ENCODE assay signal across 23 mouse cellular contexts in the genomic region with DNA sequence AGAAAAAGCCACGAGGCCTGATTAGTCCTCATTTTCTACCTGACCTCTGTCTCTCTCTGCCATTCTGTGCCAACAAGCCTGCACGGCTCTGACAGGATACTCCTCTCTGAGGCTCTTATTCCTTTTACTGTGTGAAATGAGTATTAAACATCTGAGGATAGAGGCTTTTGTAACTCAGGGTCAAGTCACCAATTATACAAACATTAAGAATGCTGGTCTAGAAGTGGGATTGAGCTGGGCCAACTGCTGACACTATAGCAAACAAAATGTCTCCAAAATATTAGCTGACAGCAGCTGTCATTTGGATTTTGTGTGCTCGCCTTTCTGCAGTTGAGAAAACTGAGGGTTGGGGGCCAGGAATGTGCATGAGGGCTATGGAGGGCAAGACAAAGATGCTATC.
DNase-seq lines count a peak whose midpoint lies in the region; ATAC-seq and TF ChIP-seq lines count a peak whose summit lies in the region.
"Had no signal": no experiment of that assay in that cellular context is flagged by ENCODE, and none has a peak within 500 bp of the region (broad histone marks: within the 10 kb centered on the region; RNA-seq: fewer than 3 reads in every experiment).

No protein-coding gene starts in this region.

- no peaks in the 10 kb centered on the region for H3K9me3 ChIP-seq in lung, embryonic 15.5 days
- H3K9me3 ChIP-seq in neural tube, embryonic 13.5 days: no peaks in the 10 kb centered on the region
- no peaks in the 10 kb centered on the region for H3K9me3 ChIP-seq in kidney, embryonic 15.5 days (replicated peaks)
- H3K9me3 ChIP-seq: forebrain, embryonic 10.5 days; forebrain, embryonic 13.5 days; heart, embryonic 10.5 days; heart, embryonic 13.5 days had no signal

- H3K4me2 ChIP-seq in lung, embryonic 15.5 days: no peak overlapping the region
- H3K4me2 ChIP-seq in neural tube, embryonic 13.5 days: no peak overlapping the region
- H3K4me2 ChIP-seq in kidney, embryonic 15.5 days: no peak overlapping the region
- H3K4me2 ChIP-seq: forebrain, embryonic 13.5 days; heart, embryonic 13.5 days; hindbrain, embryonic 14.5 days had no signal

- peak; percentile 19; the same call in 1 of the 2 replicates for ATAC-seq in lung, embryonic 15.5 days (ENCODE audit: borderline replicate concordance, extremely low read depth, low FRiP score, low TSS enrichment)
- no peak for ATAC-seq in neural tube, embryonic 13.5 days (ENCODE audit: low read depth)
- no peak for ATAC-seq in kidney, embryonic 15.5 days (replicated peaks; ENCODE audit: low FRiP score)
- ATAC-seq: forebrain, embryonic 13.5 days; forebrain, embryonic 16.5 days had no signal

- no peaks in the 10 kb centered on the region for H3K27me3 ChIP-seq in lung, embryonic 15.5 days
- no peaks in the 10 kb centered on the region for H3K27me3 ChIP-seq in neural tube, embryonic 13.5 days
- no peaks in the 10 kb centered on the region for H3K27me3 ChIP-seq in kidney, embryonic 15.5 days
- H3K27me3 ChIP-seq: forebrain, embryonic 13.5 days; heart, embryonic 13.5 days had no signal

- no peaks in the 10 kb centered on the region for H3K36me3 ChIP-seq in lung, embryonic 15.5 days
- no peaks in the 10 kb centered on the region for H3K36me3 ChIP-seq in neural tube, embryonic 13.5 days
- no peaks in the 10 kb centered on the region for H3K36me3 ChIP-seq in kidney, embryonic 15.5 days
- H3K36me3 ChIP-seq: forebrain, embryonic 10.5 days; heart, embryonic 10.5 days; heart, embryonic 13.5 days had no signal

- no peak for DNase-seq in lung, adult 18-20 months
- DNase-seq in lung, postnatal 10 days: peak; percentile 13
- DNase-seq in lung, adult 2 months: no peak
- DNase-seq in adrenal gland, adult 2 months: no peak
- DNase-seq: adrenal gland, postnatal 25 days; B cell, adult 2 months; cerebellum, adult 11-12 months; cerebellum, adult 9-10 months; cerebellum, postnatal 14 days; gastrocnemius, postnatal 10 days; gastrocnemius, postnatal 36 days; heart, adult 2 months; heart, postnatal 14 days; heart, postnatal 4 days had no signal

- no peak overlapping the region for H3K27ac ChIP-seq in lung, embryonic 15.5 days
- peak overlapping the region; percentile 43 for H3K27ac ChIP-seq in neural tube, embryonic 13.5 days (replicated peaks)
- no peak overlapping the region for H3K27ac ChIP-seq in kidney, embryonic 15.5 days
- H3K27ac ChIP-seq: forebrain, embryonic 10.5 days; forebrain, embryonic 13.5 days; heart, adult 2 months; heart, embryonic 10.5 days; heart, embryonic 13.5 days had no signal

- no peaks in the 10 kb centered on the region for H3K4me1 ChIP-seq in lung, embryonic 15.5 days
- no peaks in the 10 kb centered on the region for H3K4me1 ChIP-seq in lung, adult 2 months (ENCODE audit: control insufficient read depth, insufficient read depth, low read length)
- H3K4me1 ChIP-seq in neural tube, embryonic 13.5 days (replicated peaks): peaks cover 24% of the 10 kb centered on the region
- H3K4me1 ChIP-seq in kidney, embryonic 15.5 days: no peaks in the 10 kb centered on the region
- H3K4me1 ChIP-seq: forebrain, embryonic 10.5 days; forebrain, embryonic 13.5 days; heart, embryonic 13.5 days had no signal

- TF ChIP-seq CTCF in lung, adult 2 months (IDR thresholded peaks at IDR 0.05; ENCODE audit: insufficient read depth, low read length): no peak

- 26% methylated on average over 3 of the region's 3 CpGs for WGBS in lung, embryonic 15.5 days
- WGBS in lung, adult 2 months: 39% methylated on average over 3 of the region's 3 CpGs
- 69% methylated on average over 3 of the region's 3 CpGs for WGBS in neural tube, embryonic 13.5 days
- 66% methylated on average over 3 of the region's 3 CpGs for WGBS in kidney, embryonic 15.5 days

- no peak for TF ChIP-seq POLR2A in lung, adult 2 months (IDR thresholded peaks at IDR 0.05; ENCODE audit: borderline replicate concordance, extremely low read depth, low read depth, low read length)

- H3K4me3 ChIP-seq in lung, embryonic 15.5 days: no peak overlapping the region
- no peak overlapping the region for H3K4me3 ChIP-seq in lung, adult 2 months (replicated peaks; ENCODE audit: extremely low read depth, low read depth, low read length)
- no peak overlapping the region for H3K4me3 ChIP-seq in neural tube, embryonic 13.5 days
- no peak overlapping the region for H3K4me3 ChIP-seq in kidney, embryonic 15.5 days (replicated peaks)
- H3K4me3 ChIP-seq: forebrain, embryonic 10.5 days; forebrain, embryonic 13.5 days; heart, adult 2 months; heart, embryonic 10.5 days; heart, embryonic 13.5 days had no signal

- no peak overlapping the region for H3K9ac ChIP-seq in lung, embryonic 15.5 days
- H3K9ac ChIP-seq in neural tube, embryonic 13.5 days: no peak overlapping the region
- no peak overlapping the region for H3K9ac ChIP-seq in kidney, embryonic 15.5 days
- H3K9ac ChIP-seq: forebrain, embryonic 13.5 days; heart, embryonic 13.5 days; hindbrain, embryonic 14.5 days had no signal
